In genomic region chr7:110061199-110061751, GRCm38 (mm10) we compare ENCODE assay signal across 8 mouse cellular contexts. TPM values are rescaled to one million over a fixed set of nuclear protein-coding genes. Genes with fewer than 3 reads are reported as not detected.
A peak's percentile ranks its signal among the peaks of the same experiment; 100 is the strongest.
DNase-seq lines count a peak whose midpoint lies in the region; ATAC-seq lines count a peak whose summit lies in the region.

Gene Zfp143 (plus strand): TSS chr7:110061217.

- peak; percentile 100 for DNase-seq in adrenal gland, adult 18-20 months (ENCODE audit: low spot score in 2 of 2)
- DNase-seq in embryo, embryonic 11 days: peak; percentile 99
- peak; percentile 100 for DNase-seq in gastrocnemius, postnatal 25 days
- DNase-seq in intestine, embryonic 14.5 days (ENCODE audit: low spot score): peak; percentile 100
- DNase-seq in left cerebral cortex, postnatal 14 days (ENCODE audit: low spot score in 2 of 2): peak; percentile 100
- DNase-seq in mesoderm, embryonic 11.5 days (ENCODE audit: low read depth, low spot score): peak; percentile 100
- peak; percentile 100 for DNase-seq in right cerebral cortex, postnatal 36 days (ENCODE audit: low spot score in 2 of 2)
- DNase-seq in yolk sac, embryonic 10.5 days (ENCODE audit: low spot score): peak; percentile 100

- H3K27me3 ChIP-seq in intestine, embryonic 14.5 days (replicated peaks; ENCODE audit: control insufficient read depth, insufficient read depth, low read length): no peaks in the 10 kb centered on the region

- H3K4me1 ChIP-seq in intestine, embryonic 14.5 days (replicated peaks; ENCODE audit: control insufficient read depth, insufficient read depth, low read length): peaks cover 15% of the 10 kb centered on the region

- peaks cover 25% of the 10 kb centered on the region for H3K36me3 ChIP-seq in intestine, embryonic 14.5 days (ENCODE audit: control insufficient read depth, insufficient read depth, low read length)

- H3K9me3 ChIP-seq in intestine, embryonic 14.5 days (ENCODE audit: control insufficient read depth, low read length): no peaks in the 10 kb centered on the region

- peak within 1 kb of the TSS; percentile 87 for H3K4me2 ChIP-seq in intestine, embryonic 14.5 days (ENCODE audit: low read length)

- peak within 1 kb of the TSS; percentile 99 for H3K9ac ChIP-seq in intestine, embryonic 14.5 days (ENCODE audit: low read length)

- peak within 1 kb of the TSS; percentile 74 for H3K4me3 ChIP-seq in intestine, embryonic 14.5 days (ENCODE audit: low read depth, low read length)

- intact Hi-C loops in left cerebral cortex, postnatal 14 days (cut with DNase I): loop anchor here (2.0 kb wide), 1 partner anchor 74 kb away; the partner anchor contains the start of gene Tmem41b

- H3K27ac ChIP-seq in intestine, embryonic 14.5 days (ENCODE audit: low read depth): peak within 1 kb of the TSS; percentile 100

- peak; percentile 98 for ATAC-seq in intestine, embryonic 14.5 days (replicated peaks; ENCODE audit: low FRiP score, low TSS enrichment, low read depth)

- under 1% methylated on average over 34 of the region's 34 CpGs for WGBS in intestine, embryonic 14.5 days

RNA-seq across cellular contexts. Expression of gene Zfp143, which starts in this region (rescaled TPM):
- 10 to 100 TPM; 12.1 to 14.2 TPM for total RNA-seq in adrenal gland, adult 18-20 months (2021)
- total RNA-seq in gastrocnemius, postnatal 25 days (2021): 1 to 10 TPM; 7.1 to 7.7 TPM
- polyA plus RNA-seq in intestine, embryonic 14.5 days (2014; fragmentation: Nextera tagmentation; extraction: Ambion mirVana): 18.6 and 20.1 TPM in 2 replicates
- total RNA-seq in left cerebral cortex, postnatal 14 days (2021): 1 to 10 TPM; 9.5 to 10.0 TPM

Comparison
In these comparisons a context has a peak if more than half of its experiments do, and no peak if none do; other contexts are left out.
1. Peak in every context shown above with its lines: DNase-seq, ATAC-seq, H3K4me3 ChIP-seq and H3K27ac ChIP-seq.